Mouse (Mus musculus) liver, postnatal 0 days (tissue): Measurements from ENCODE around the gene Stat3.

Experiments
- CTCF ChIP-seq: sonication (generic); IDR thresholded peaks from 2 replicates; pipeline ENCODE4 v1.5.1; 2016; ENCODE audit warnings: antibody characterized with exemption, low read depth
- EP300 ChIP-seq: IDR thresholded peaks from 2 replicates; pipeline ENCODE4 v1.6.1; 2016; ENCODE audit warnings: antibody characterized with exemption, low read depth, mild to moderate bottlenecking

GRCm38 (mm10) chr11:100908567-100908966 is 30.8 kb downstream of the Stat3 start:
- TF ChIP-seq CTCF (no peak), EP300 (no peak)
